Mouse (Mus musculus) NIH3T3 (cell line): Measurements from ENCODE around the gene Il13ra1.

Source experiments
- DNase-seq: peaks from one replicate; pipeline ENCODE4 v3.0.0-alpha.2; 2012; ENCODE audit warnings: low read depth

Gene Il13ra1

DNA sequence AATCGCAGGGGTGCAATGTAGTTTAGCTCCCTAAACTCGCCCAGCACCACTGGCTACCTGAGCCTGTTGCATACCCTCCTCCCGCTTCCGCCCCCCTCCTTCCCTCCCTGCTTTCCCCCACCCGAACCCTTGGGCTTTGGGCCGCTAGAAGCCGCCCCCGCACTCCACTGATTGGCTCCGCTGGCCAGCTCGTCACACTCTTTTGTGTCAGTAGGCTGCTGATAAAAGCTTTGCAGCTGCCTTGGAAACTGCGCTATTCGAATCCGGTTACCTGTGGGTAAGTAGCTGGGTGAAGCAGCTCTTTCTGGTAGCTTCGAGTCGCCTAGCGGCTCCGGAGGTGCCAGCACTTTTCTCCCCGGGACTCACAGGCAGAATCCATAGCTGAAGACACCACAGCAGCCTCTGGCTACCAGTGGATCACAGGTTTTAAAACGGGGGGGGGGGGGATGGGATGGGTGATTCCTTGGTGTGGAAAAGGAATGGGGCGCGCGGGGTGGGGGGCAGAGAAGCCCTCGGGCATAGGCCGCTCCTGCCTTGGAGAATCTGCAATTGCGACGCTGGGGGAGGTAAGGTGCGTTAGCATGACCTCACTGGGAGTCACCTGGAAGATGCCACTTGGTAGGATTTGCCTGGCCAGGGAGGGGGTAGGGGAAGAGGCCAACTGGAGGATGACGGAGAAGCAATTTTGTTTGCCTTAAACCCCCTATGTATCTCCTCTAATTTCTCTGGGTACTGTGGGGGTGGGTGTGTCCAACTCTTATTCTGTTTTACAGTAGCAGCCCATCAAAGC, 84.0 kb downstream of the Il13ra1 start, which contains the start of gene Zcchc12:
Gene Zcchc12, plus strand, starts transcription at position 169 of the 790 bp plus-strand sequence.
- no peak for DNase-seq

DNA sequence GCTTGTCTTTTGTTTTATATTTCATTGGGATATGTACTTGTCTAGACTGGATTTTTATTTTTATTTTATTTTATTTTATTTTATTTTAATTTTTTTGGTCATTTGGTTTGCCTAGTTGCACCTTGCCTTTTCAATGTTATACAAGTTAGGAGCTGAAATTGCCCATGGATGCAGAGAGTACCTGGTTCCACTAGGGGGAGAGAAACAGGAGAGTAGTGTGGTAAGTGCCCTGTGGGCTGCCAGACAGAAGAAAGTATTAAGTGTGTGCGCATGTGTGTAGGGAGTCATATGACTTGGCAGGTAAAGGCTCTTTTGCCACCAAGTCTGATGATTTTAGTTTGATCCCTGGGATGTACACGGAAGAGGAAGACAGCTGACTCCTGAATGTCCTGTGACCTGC, 97.6 kb downstream of the Il13ra1 start:
- no peak for DNase-seq

DNA sequence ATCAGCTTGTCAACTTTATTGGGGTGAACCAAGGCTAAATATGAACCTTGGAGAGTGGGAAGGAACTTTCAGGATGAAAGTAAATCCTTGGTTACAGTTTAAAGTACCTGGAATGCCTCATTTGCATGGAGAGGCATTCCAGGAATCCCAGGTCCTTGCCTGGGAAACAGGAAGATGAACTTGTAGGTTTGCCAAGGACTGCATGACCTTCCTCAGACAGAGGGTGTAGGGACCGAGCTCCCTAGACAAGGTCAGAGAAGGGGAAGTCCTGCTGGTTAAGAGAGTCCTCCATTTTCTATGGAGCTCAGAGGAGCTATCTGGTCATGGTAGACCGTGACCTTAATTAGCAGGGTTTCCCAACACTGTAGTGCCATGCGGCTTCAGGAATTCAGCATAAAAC, 99.3 kb downstream of the Il13ra1 start:
- no peak for DNase-seq
